Mouse (Mus musculus) lung, postnatal 4 days (tissue): ENCODE measurements around the gene Hs3st2.
"Not testable (repeated sequence)": the region's sequence is repeated elsewhere in the genome, so short reads cannot be mapped to it uniquely, and the experiment has no call there.

ENCODE experiments used
- DNase-seq, 2 experiments: peaks; one replicate each; pipeline ENCODE4 v3.0.0; 2021

The Hs3st2 gene

GRCm38 (mm10) chr7:121391225-121391983, at the start of gene Hs3st2:
Gene Hs3st2 (plus strand): TSS chr7:121391859.
- peak; percentile 33 to 38 for DNase-seq

DNA sequence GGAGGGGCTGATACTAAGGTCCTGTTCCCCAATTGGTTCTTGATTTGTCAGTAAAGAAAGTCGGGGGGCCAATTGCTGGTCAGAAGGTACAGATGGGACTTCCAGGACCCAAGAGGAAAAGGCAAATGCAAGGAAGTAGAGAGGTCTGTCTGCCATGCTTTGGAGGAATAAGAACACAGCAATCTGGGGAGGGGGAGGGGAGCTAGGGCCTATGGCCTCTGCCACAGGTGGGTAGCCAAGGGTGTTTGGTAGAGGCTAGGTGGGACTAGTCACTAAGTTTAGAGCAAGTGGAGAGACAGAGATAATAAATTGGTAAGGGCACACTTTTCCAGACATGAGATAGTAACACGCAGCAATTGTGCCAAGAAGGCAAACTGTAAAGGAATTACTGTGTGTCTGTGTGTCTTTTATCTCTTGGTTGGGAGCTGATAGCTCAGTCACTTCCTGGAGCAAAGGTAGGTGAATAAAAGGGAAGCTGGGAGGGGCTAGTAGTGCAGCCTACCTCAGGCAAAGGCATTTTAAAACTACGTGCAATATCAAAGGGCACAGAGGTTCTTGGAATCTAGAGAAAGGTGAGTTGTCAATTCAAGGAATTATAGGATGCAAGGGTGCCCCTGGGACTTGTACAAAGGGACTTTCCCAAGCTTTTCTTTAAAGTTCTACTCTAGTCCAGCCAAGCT, 43.2 kb upstream of the Hs3st2 start:
- no peak for DNase-seq

GRCm38 (mm10) chr7:121351688-121352087, 40.0 kb upstream of the Hs3st2 start:
- no peak for DNase-seq

DNA sequence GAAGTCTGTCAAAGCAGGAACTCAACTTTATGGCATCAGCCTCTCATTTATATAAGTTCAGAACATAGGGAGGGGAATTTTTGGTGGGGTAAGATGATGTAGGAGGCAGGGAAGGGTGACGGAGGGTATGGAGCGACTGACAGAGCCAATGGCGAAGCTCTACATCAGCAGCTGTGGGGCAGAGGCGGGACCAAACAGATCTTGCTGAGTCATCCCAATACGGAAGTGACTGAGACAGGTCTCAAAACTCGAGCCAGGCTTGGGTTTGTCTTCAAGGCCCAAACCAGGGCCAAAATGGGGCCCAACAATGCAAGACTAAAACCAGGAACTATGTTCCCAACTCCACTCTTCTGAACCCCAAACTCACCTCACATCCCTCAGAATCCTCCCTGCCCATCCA, 30.2 kb upstream of the Hs3st2 start:
- not testable (repeated sequence) for DNase-seq

DNA sequence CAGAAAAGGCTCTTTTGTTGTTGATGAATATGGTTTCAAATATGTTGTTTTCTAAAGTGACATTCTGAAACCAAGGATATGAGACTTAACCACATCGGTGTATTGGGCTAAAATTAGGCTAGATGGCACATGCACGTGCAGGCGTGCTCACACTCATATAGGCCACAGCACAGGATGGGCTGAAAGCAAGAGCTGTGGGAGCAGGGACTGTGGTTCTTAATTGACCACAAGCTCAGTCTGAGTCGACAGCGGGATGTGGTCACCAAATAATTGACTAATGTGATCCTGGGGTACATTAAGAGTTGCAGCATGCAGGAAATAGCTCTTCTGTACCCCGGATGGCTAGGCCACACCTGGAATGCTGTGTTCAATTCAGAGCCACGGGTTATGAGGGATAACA, 26.1 kb upstream of the Hs3st2 start:
- DNase-seq: no peak

DNA sequence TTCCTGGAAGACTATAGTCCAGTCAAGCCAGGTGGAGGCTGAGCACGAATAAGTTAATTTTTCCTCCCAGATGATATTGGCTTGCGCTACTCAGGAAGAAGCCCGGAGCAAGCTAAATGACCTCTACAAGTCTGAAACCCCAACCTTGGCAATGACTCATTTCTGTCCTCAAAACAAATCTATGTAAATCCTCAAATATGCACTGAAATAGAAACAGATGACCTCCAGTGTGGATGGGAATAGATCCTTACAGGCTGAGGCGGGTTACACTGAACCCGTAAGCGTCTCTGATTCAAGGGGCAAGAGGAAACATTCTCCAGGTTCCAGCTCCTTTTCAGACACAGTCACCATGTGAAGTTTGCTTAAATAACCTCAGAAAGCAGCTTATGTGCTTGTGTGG, 24.5 kb upstream of the Hs3st2 start:
- DNase-seq: no peak

DNA sequence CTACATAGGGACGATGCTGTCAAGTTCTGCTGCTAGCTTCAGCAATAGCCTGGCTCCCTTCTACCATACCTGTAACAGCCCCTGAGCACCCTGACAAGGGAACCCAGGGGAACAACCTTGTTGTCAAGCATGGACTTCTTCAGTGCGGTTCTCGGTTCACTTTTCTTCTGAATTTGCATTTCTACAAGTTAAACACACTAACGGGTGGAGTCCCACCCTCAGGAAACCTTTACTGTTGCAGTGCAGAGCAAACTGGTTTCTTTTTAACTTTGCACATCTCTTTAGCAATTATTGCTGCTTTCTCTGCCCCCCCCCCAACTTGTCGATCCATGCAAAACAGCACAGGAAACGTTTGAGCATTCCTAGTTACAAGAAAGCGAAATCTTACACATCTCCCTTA, 19.7 kb upstream of the Hs3st2 start:
- no peak for DNase-seq

GRCm38 (mm10) chr7:121375456-121375855, 16.2 kb upstream of the Hs3st2 start:
- DNase-seq: no peak

GRCm38 (mm10) chr7:121378942-121379341, 12.7 kb upstream of the Hs3st2 start:
- DNase-seq: no peak

DNA sequence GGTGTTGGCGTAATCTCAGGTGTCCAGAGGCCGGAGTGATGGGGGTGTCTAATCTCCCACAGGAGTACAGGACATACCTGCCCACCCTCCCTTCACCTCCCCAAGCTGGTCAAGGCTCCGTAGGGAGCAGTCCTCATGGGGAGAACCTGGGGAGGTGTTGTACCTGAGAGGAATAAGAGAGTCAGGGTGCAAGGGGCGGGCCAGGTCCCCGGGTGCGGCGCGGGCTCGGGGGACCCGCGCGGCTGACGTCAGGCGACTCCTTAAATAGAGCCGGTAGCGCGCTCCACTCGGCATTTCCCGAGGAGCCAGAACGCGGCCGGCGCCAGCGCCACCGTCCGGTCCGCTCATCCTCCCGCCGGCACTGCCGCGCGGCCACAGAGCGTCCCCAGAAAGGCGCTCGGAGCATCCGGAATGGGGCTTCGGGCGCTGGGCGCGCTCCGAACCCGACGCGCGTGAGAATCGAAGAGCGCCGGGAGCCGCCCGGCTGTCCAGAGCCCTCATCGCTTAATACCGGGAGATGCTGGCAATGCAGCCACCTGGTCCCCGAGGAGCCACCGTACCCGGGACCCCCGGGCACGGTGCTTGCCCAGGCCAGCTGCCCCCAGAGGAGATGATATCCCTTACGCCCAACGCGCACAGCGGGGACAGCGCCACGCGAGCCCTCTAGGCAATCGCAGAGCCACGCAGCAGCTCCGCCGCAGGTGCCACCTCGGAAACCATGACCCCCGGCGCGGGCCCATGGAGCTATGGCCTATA, 503 bp downstream of the Hs3st2 start:
- DNase-seq: no peak

DNA sequence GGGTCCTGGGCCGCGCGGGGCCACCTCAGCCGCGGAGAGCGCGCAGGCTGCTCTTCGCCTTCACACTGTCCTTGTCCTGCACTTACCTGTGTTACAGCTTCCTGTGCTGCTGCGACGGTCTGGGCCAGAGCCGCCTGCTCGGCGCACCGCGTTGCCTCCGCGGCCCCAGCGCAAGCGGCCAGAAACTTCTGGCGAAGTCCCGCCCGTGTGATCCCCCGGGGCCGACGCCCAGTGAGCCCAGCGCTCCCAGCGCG, 1.0 kb downstream of the Hs3st2 start:
- DNase-seq: no peak

DNA sequence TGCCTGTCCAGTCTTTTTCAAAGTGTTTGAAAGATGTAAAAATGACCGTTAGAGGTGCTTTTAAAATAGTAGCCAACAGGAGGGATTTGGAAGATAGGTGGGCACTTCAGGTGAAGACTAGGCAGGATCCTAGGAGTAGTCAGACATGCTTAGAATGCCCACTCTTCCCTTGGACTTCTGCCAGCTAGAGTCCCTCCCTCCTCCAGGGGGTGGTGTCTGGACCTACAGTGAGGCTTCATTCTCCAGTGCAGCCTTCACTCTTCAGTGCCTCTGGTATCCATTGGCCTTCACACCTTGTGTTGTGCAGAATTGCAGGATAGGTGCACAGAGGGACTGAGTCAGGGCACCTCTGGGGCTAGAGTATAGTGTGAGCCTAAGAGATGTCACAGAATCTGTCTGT, 2.2 kb downstream of the Hs3st2 start:
- no peak for DNase-seq

DNA sequence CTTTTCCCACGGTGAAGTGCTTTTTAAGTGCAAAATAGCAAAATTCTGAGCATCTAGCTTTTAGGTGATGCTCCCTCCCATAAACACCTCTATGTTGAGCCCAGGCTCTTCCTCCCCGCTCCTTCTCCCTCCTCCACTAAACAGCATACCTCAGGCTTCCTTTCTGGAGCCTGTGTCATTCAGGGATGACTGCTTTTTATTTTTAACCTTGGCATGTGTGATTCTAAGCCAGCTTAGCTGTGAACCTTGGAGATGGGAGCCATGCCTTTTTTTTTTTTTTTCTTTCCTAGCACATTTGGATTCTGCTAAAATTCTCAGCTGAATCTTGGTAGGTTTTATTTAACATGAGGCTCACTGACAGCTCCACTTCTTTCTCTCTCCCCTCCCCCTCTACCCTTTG, 3.2 kb downstream of the Hs3st2 start:
- no peak for DNase-seq

DNA sequence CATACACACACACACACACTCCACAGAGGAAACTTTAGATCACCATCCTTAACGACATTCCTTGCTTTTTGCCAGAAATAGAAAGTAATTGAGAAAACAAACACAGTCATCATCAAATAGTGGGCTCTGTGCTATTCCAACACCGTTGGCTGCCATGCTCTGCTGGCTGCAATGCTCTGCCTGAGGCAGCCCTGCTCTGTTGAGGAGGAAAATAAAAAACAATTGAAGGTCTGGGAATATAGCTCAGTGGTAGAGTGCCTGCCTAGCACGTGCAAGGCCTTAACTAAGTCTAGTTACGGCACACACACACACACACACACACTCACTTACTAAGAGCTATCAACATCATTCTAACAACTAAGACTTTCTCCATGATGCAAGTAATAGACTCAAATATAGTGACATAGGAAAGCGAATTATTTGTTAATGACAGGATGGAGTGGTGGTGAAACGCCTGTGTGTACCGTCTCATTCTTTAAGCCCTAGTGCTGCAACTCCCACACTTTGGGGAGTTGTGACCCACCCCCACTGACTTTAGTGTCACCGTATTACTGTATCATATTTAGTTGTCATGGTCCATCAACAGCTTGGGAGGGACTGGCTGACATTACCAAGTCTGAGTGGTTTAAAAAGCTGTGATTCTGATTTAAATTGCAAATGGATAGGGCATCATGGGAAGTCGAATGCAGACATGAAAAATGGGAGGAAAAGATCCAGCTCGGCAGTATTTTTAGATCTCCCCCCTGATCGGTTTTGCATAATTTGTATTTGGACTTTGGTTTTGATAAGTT, 19.3 kb downstream of the Hs3st2 start:
- DNase-seq: no peak

DNA sequence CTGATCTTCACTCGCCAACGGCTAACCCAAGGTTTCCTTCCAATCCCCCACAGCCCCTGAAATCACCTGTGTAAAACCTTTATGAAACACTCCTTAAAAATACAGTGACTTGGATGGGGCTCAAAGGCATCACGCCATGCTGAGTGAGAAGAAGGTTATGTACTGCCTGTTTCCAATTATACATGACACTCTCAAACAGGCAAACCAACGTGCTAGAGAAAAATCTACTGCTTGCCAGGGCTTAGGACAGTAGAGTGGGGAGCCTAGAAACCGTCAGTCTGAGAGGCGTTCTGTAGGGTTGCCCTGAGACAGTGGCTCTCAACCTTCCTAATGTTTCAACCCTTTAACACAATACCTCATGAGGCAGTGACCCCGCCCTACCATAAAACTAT, 19.8 kb downstream of the Hs3st2 start:
- DNase-seq: no peak

GRCm38 (mm10) chr7:121436884-121437283, 45.2 kb downstream of the Hs3st2 start:
- DNase-seq: no peak

DNA sequence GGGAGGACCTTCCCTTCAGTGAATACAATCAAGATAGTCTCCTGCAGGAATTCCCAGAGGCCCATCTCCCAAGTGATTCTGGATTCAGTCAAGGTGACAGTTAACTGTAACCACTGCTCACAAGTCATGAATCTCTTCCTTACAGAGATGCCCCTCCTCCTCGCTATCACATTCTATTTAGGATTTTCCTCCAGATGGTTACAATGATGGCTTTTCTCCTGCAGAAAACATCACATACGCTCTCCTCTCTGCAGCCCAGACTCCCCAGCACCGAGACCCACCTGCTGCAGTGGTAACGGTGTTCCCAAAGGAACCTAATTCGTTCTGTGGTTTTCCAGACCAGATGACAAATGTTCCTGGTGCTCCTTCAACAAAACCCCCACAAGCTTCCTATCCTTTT, 49.5 kb downstream of the Hs3st2 start:
- DNase-seq: no peak

DNA sequence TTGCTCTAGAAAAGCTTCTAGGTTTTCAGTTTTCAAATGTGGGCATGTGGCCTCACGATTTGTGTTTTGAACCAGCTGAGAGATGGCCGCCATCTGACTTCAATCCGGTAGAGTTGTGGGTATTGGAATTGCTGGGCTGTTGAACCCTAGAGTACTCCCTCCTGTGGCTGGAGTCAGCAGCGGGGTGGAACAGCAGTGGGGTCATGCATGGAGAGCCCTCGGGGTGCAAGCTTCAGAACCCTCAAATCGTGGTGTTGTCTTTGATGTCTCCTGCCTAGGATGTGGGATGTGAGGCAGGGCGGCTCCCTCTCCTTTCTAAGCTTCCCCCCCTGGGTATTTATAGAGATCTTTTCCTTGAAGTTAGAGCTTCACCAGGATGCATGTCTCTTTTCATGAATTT, 52.7 kb downstream of the Hs3st2 start:
- DNase-seq: no peak

GRCm38 (mm10) chr7:121446281-121446680, 54.6 kb downstream of the Hs3st2 start:
- DNase-seq: peak; percentile 41 to 46

- DNase-seq: no peak
Observed at GRCm38 (mm10) chr7:121450951-121451843, 59.5 kb downstream of the Hs3st2 start.

DNA sequence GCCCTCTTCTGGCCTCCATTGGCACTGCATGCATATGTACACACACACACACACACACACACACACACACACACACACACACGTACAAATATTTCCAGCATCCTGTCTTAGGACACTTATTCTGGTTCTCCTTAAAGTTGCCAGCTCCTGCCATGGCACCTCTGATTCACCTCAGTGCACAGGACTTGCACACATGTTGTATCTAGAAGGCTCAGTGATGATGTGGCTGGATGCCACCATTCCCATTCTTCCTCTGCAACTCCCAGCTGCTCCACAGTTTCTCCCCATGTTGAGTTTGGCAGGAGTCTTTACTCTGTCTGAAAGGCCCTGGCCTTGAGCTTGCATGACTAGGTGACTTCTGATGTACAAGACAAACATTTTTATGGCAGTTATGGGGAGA, 65.1 kb downstream of the Hs3st2 start:
- no peak for DNase-seq

DNA sequence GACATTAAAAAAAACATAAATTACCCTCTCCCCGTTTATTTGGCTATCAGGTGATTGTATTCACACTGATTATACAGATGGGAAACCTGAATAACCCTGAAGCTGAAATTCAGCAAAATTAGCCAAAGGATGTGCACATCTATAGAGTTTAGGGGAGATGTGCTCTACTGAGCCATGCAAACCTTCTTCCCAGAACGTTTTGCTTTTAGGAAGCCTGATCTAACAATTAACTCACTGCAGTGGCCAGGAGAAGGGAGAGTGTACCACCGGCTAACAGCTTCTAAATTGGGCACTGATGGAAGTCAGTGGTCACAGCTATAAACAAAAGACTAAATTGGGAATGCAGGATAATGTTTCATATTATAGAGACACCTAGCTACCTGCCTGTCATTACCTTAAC, 66.4 kb downstream of the Hs3st2 start:
- no peak for DNase-seq
